Comparison of ENCODE assay signal across 8 mouse cellular contexts in the genomic region with DNA sequence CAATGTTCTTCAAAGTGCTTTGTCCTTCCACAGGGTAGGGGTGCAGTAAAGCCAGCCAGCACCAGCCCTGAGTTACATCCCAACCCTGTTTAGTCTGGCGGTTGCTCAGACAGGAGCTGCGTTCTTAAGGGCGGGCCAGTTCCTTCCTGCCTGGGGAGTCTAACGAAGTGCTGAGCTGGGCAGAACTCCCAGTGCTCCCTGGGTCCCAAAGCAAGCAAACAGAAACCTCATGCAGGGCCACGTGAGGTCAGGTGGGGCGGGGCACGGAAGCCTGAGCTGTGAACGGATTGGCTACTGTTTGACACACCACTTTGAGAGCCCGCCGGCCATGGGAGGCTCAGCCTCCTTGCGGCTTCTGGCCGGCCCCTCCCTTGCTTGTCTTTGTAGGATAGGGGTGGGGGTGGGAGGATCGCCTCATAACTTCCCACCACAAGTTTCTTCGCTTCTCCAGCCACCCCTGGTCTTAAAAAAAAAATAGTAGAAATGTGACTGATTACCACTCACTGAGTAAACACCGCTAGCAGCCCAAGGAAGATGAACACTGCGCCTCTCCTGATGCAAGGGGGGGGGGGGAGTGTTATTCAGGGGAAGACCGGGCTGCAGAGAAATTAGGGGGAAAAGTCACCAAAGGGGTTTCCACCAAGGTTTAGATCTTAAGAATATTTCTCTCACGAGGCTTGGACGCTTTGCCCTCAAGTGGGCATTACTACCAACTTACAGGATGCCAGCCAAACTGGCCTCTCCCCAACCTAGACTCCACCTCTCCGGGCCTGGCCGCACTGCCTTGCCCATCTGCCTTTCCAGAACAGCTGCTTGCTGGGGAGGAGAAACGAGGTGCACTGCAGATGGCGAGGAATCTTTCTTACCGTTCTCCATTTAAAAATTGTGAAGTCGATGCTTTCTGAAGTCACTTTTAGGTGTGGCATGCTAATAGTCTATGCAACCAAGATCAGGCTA.
DNase-seq lines count a peak whose midpoint lies in the region; ATAC-seq and TF ChIP-seq lines count a peak whose summit lies in the region.

No protein-coding gene starts in this region.

- no peak for TF ChIP-seq CTCF in liver, adult 2 months (IDR thresholded peaks at IDR 0.05; ENCODE audit: low read depth, low read length)

- no peaks in the 10 kb centered on the region for H3K36me3 ChIP-seq in embryonic facial prominence, embryonic 15.5 days
- no peaks in the 10 kb centered on the region for H3K36me3 ChIP-seq in kidney, embryonic 14.5 days (ENCODE audit: control insufficient read depth, insufficient read depth, low read length)
- no peaks in the 10 kb centered on the region for H3K36me3 ChIP-seq in liver, adult 2 months (ENCODE audit: control insufficient read depth, insufficient read depth, low read length)

- H3K9ac ChIP-seq in embryonic facial prominence, embryonic 15.5 days, result no peak overlapping the region
- no peak overlapping the region for H3K9ac ChIP-seq in kidney, embryonic 14.5 days (ENCODE audit: low read depth, low read length)
- H3K9ac ChIP-seq in liver, adult 2 months (ENCODE audit: low read depth, low read length), result peak overlapping the region; percentile 52; the same call in 1 of the 2 replicates

- peak overlapping the region; percentile 16 for H3K4me3 ChIP-seq in embryonic facial prominence, embryonic 15.5 days (replicated peaks)
- 0 out of 2 replicates have a peak overlapping the region, but pooled peaks have one; percentile 6 for H3K4me3 ChIP-seq in kidney, embryonic 14.5 days (ENCODE audit: low read length)
- H3K4me3 ChIP-seq in liver, adult 2 months (ENCODE audit: insufficient read depth, low read depth, low read length), result no peak overlapping the region

- peak; percentile 96 for ATAC-seq in embryonic facial prominence, embryonic 15.5 days (ENCODE audit: insufficient number of reproducible peaks, low FRiP score, low TSS enrichment, low read depth)
- ATAC-seq in kidney, embryonic 14.5 days (ENCODE audit: low FRiP score, low TSS enrichment), result peak; percentile 96
- ATAC-seq in monocyte, adult 5-6 weeks (replicated peaks; ENCODE audit: insufficient number of reproducible peaks, low FRiP score, low TSS enrichment, poor library complexity, severe bottlenecking), result peak; percentile 99

- peak overlapping the region; percentile 74 for H3K27ac ChIP-seq in embryonic facial prominence, embryonic 15.5 days (replicated peaks)
- peak overlapping the region; percentile 43 for H3K27ac ChIP-seq in kidney, embryonic 14.5 days (ENCODE audit: low read depth, low read length)
- H3K27ac ChIP-seq in liver, adult 2 months (replicated peaks; ENCODE audit: insufficient read depth, low read depth, low read length), result peak overlapping the region; percentile 85

- DNase-seq in 3T3-L1 (ENCODE audit: low read depth, low spot score), result peak; percentile 90
- DNase-seq in adrenal gland, postnatal 4 days (ENCODE audit: low spot score in 2 of 2), result peak; percentile 47 to 64
- peak; percentile 97 to 98 for DNase-seq in heart, adult 9 months (ENCODE audit: low spot score in 2 of 2)
- peak; percentile 91 for DNase-seq in liver, adult 2 months (ENCODE audit: extremely low read depth, low read depth, low spot score)
- DNase-seq in spleen, postnatal 36 days (ENCODE audit: low spot score in 2 of 2), result peak; percentile 90

- H3K9me3 ChIP-seq in embryonic facial prominence, embryonic 15.5 days (replicated peaks), result no peaks in the 10 kb centered on the region
- no peaks in the 10 kb centered on the region for H3K9me3 ChIP-seq in kidney, embryonic 14.5 days (ENCODE audit: control insufficient read depth, low read length)

- 20% methylated on average over 25 of the region's 25 CpGs for WGBS in embryonic facial prominence, embryonic 15.5 days
- WGBS in kidney, embryonic 14.5 days, result 25% methylated on average over 25 of the region's 25 CpGs
- WGBS in liver, adult 2 months, result under 1% methylated on average over 24 of the region's 25 CpGs

- H3K4me1 ChIP-seq in embryonic facial prominence, embryonic 15.5 days, result no peaks in the 10 kb centered on the region
- H3K4me1 ChIP-seq in kidney, embryonic 14.5 days (ENCODE audit: control insufficient read depth, insufficient read depth, low read length), result peaks cover 3% of the 10 kb centered on the region; the same call in 1 of the 2 replicates
- peaks cover 9% of the 10 kb centered on the region for H3K4me1 ChIP-seq in liver, adult 2 months (ENCODE audit: control insufficient read depth, insufficient read depth, low read length)

- no peaks in the 10 kb centered on the region for H3K79me2 ChIP-seq in liver, adult 2 months (ENCODE audit: control insufficient read depth, insufficient read depth, low read length)

- H3K27me3 ChIP-seq in embryonic facial prominence, embryonic 15.5 days, result peaks cover 3% of the 10 kb centered on the region; the same call in 1 of the 2 replicates
- no peaks in the 10 kb centered on the region for H3K27me3 ChIP-seq in kidney, embryonic 14.5 days (ENCODE audit: control insufficient read depth, insufficient read depth, low read length)
- H3K27me3 ChIP-seq in liver, adult 2 months (ENCODE audit: control insufficient read depth, insufficient read depth, low read length), result no peaks in the 10 kb centered on the region

- H3K4me2 ChIP-seq in embryonic facial prominence, embryonic 15.5 days (replicated peaks), result peak overlapping the region; percentile 38
- peak overlapping the region; percentile 30 for H3K4me2 ChIP-seq in kidney, embryonic 14.5 days (replicated peaks; ENCODE audit: low read depth, low read length)

- TF ChIP-seq POLR2A in liver, adult 2 months (IDR thresholded peaks at IDR 0.05; ENCODE audit: extremely low read depth, insufficient read depth, low read length), result no peak
